Mouse (Mus musculus): ENCODE measurements around the gene Pnpla3. TPM values are rescaled to one million over a fixed set of nuclear protein-coding genes. Genes with fewer than 3 reads are reported as not detected.
A peak's percentile ranks its signal among the peaks of the same experiment; 100 is the strongest.

Gene Pnpla3
- polyA plus RNA-seq, 1 experiment = not detected

- WGBS = 85% methylated on average over 4 of the region's 4 CpGs
- TF ChIP-seq POLR2A (IDR thresholded peaks at IDR 0.05; ENCODE audit: insufficient read depth, low read depth, low read length) = no peak
- TF ChIP-seq CTCF (IDR thresholded peaks at IDR 0.05; ENCODE audit: insufficient read depth, low read depth, low read length) = no peak
- H3K4me1 ChIP-seq (ENCODE audit: control insufficient read depth, insufficient read depth, low read length) = peaks cover 13% of the 10 kb centered on the region
- H3K4me3 ChIP-seq (ENCODE audit: insufficient read depth, low read depth, low read length) = no peak overlapping the region
- no peak overlapping the region for H3K27ac ChIP-seq (ENCODE audit: insufficient read depth, low read depth, low read length)
These were observed 43.9 kb downstream of the Pnpla3 start for GRCm38 (mm10) chr15:84211564-84211963.

GRCm38 (mm10) chr15:84212031-84212755, 44.6 kb downstream of the Pnpla3 start:
- no peak overlapping the region for H3K27ac ChIP-seq (ENCODE audit: insufficient read depth, low read depth, low read length)
- H3K4me3 ChIP-seq (ENCODE audit: insufficient read depth, low read depth, low read length) = no peak overlapping the region
- 34% methylated on average over 6 of the region's 6 CpGs for WGBS
- TF ChIP-seq CTCF (IDR thresholded peaks at IDR 0.05; ENCODE audit: insufficient read depth, low read depth, low read length) = peak; percentile 93
- TF ChIP-seq POLR2A (IDR thresholded peaks at IDR 0.05; ENCODE audit: insufficient read depth, low read depth, low read length) = no peak
- H3K4me1 ChIP-seq (ENCODE audit: control insufficient read depth, insufficient read depth, low read length) = peaks cover 19% of the 10 kb centered on the region

GRCm38 (mm10) chr15:84212756-84213105, 45.1 kb downstream of the Pnpla3 start:
- TF ChIP-seq POLR2A (IDR thresholded peaks at IDR 0.05; ENCODE audit: insufficient read depth, low read depth, low read length) = no peak
- no peak for TF ChIP-seq CTCF (IDR thresholded peaks at IDR 0.05; ENCODE audit: insufficient read depth, low read depth, low read length)
- WGBS = 76% methylated on average over 2 of the region's 2 CpGs
- Histone ChIP-seq H3K4me3 (ENCODE audit: insufficient read depth, low read depth, low read length) (no peak overlapping the region), H3K4me1 (ENCODE audit: control insufficient read depth, insufficient read depth, low read length) (peaks cover 21% of the 10 kb centered on the region), H3K27ac (ENCODE audit: insufficient read depth, low read depth, low read length) (no peak overlapping the region)

- H3K4me3 ChIP-seq (ENCODE audit: insufficient read depth, low read depth, low read length) = no peak overlapping the region
- WGBS = 91% methylated on average over 6 of the region's 6 CpGs
- no peak overlapping the region for H3K27ac ChIP-seq (ENCODE audit: insufficient read depth, low read depth, low read length)
- peaks cover 25% of the 10 kb centered on the region for H3K4me1 ChIP-seq (ENCODE audit: control insufficient read depth, insufficient read depth, low read length)
- TF ChIP-seq POLR2A (IDR thresholded peaks at IDR 0.05; ENCODE audit: insufficient read depth, low read depth, low read length) = no peak
- no peak for TF ChIP-seq CTCF (IDR thresholded peaks at IDR 0.05; ENCODE audit: insufficient read depth, low read depth, low read length)
These were observed 45.6 kb downstream of the Pnpla3 start for GRCm38 (mm10) chr15:84213162-84213739.

- H3K27ac ChIP-seq (ENCODE audit: insufficient read depth, low read depth, low read length) = no peak overlapping the region
- TF ChIP-seq POLR2A (IDR thresholded peaks at IDR 0.05; ENCODE audit: insufficient read depth, low read depth, low read length) (no peak), CTCF (IDR thresholded peaks at IDR 0.05; ENCODE audit: insufficient read depth, low read depth, low read length) (no peak)
- WGBS = 93% methylated on average over 7 of the region's 7 CpGs
- peaks cover 34% of the 10 kb centered on the region for H3K4me1 ChIP-seq (ENCODE audit: control insufficient read depth, insufficient read depth, low read length)
- no peak overlapping the region for H3K4me3 ChIP-seq (ENCODE audit: insufficient read depth, low read depth, low read length)
These were observed 46.8 kb downstream of the Pnpla3 start for GRCm38 (mm10) chr15:84214476-84214875.

- 90% methylated on average over 2 of the region's 2 CpGs for WGBS
- peaks cover 37% of the 10 kb centered on the region for H3K4me1 ChIP-seq (ENCODE audit: control insufficient read depth, insufficient read depth, low read length)
- no peak overlapping the region for H3K27ac ChIP-seq (ENCODE audit: insufficient read depth, low read depth, low read length)
- TF ChIP-seq POLR2A (IDR thresholded peaks at IDR 0.05; ENCODE audit: insufficient read depth, low read depth, low read length) = no peak
- no peak for TF ChIP-seq CTCF (IDR thresholded peaks at IDR 0.05; ENCODE audit: insufficient read depth, low read depth, low read length)
- H3K4me3 ChIP-seq (ENCODE audit: insufficient read depth, low read depth, low read length) = no peak overlapping the region
These were observed 47.6 kb downstream of the Pnpla3 start for GRCm38 (mm10) chr15:84215273-84215672.

GRCm38 (mm10) chr15:84216026-84216425, 48.4 kb downstream of the Pnpla3 start:
- H3K27ac ChIP-seq (ENCODE audit: insufficient read depth, low read depth, low read length) = no peak overlapping the region

GRCm38 (mm10) chr15:84216461-84217084, 48.9 kb downstream of the Pnpla3 start:
- TF ChIP-seq POLR2A (IDR thresholded peaks at IDR 0.05; ENCODE audit: insufficient read depth, low read depth, low read length) (no peak), CTCF (IDR thresholded peaks at IDR 0.05; ENCODE audit: insufficient read depth, low read depth, low read length) (no peak)
- Histone ChIP-seq H3K4me1 (ENCODE audit: control insufficient read depth, insufficient read depth, low read length) (peaks cover 37% of the 10 kb centered on the region), H3K4me3 (ENCODE audit: insufficient read depth, low read depth, low read length) (no peak overlapping the region), H3K27ac (ENCODE audit: insufficient read depth, low read depth, low read length) (no peak overlapping the region)
- WGBS = 66% methylated on average over 7 of the region's 7 CpGs

More at GRCm38 (mm10) chr15:84216026-84216425, 48.4 kb downstream of the Pnpla3 start:
- H3K4me3 ChIP-seq (ENCODE audit: insufficient read depth, low read depth, low read length) = no peak overlapping the region
- TF ChIP-seq CTCF (IDR thresholded peaks at IDR 0.05; ENCODE audit: insufficient read depth, low read depth, low read length) (no peak), POLR2A (IDR thresholded peaks at IDR 0.05; ENCODE audit: insufficient read depth, low read depth, low read length) (no peak)
- peaks cover 37% of the 10 kb centered on the region for H3K4me1 ChIP-seq (ENCODE audit: control insufficient read depth, insufficient read depth, low read length)

Measured in olfactory bulb, adult 2 months (tissue).